Mouse (Mus musculus): Measurements from ENCODE around the gene Ccr3.
"Not testable (repeated sequence)": the region's sequence is repeated elsewhere in the genome, so short reads cannot be mapped to it uniquely, and the experiment has no call there.

Ccr3 gene

DNA sequence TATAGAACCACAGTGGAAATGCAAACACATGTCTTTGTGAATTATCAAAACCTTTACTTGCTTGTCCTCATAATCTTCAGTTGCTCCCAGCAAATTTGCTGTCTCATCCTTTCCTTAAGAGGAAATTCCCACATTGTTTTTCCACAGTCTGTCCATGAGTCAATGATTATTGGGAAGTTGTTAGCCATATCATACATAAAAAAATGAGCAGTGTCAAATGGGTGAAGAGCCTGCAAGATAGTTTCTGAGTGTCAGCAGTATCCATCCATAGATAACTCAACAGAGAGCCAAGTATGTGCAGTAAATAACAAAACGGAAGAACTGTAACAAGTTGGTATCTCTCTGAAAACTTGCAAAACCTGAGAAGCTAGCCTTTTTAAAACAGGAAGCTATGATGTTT lies at the start of gene Ccr3:
Gene Ccr3 (plus strand): TSS at position 301 of the 400 bp plus-strand sequence.
- no peak for DNase-seq (ENCODE audit: low read depth, low spot score)

DNA sequence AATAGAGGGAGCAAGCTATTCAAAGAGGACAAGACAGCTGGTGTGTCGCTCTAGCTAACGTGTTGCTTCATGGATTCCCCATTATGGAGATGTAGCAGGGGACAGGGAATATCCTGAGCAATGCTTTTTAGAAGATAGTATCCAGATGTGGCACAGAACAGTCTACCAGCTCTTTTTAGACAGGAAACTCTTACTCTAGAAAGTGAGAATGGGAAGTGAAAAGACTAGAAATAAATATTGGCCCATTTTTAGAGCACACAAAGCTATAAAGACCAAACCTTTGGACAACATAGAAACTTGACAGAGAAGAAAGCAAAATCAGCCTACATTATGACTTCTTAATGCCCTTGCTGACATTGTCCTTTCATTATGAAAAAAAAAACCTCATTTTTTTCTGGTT lies 46.1 kb upstream of the Ccr3 start:
- no peak for DNase-seq (ENCODE audit: low read depth, low spot score)

DNA sequence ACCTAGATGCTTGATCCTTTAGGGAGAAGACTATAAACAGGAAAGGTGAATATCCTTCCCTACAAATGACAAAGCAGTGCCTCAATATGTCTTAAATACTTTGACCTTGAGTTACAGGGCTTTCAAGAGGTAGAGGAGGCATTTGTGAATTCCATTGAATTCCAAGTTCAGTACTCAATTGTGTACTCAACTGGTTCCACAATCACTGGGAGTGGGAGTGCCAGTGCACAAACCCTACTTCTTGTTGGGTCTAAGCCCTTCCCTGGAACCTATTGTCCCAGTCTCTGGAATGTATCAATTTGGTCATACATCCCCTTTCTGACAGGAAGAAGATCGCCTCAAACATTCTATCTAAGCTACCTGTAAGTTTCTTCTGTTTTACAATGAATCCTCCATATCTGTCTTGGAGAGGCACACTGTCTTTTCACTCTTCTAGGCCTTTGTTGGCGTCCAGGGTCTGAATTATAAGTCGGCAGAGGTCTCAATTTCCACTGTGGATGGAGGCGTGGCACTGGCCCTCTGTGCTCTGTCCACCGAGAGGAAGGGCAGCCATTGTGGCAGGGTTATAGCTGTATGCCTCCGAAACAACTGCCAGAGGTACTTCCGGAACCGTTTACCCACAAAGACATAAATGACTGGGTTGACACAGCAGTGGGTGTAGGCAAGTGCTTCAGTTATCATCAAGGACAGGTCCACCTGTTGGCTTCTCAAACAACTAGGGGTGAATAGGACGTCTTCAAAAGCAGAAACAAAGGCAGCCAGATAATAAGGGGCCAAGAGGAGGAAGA lies 44.7 kb upstream of the Ccr3 start:
- no peak for DNase-seq (ENCODE audit: low read depth, low spot score)

DNA sequence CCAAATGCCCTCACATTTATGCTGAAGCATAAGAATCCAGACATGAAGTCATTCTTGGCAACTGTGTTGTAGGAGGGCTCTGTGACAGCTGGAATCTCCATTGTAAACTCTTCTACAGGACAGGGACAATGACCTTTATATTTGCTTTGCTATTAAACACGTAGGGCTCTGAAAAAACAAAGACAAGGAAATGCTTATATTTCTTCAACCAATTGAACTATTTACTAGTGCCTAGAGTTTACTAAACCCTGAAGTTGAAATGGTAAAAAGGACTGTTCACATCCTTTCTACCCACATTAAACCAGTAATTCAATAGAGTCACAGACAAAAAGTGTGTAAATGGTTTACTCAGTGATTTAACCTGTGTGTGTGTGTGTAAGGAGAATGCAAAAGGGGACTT lies 43.5 kb upstream of the Ccr3 start, which contains the start of gene Ccr1l1:
Gene Ccr1l1 (minus strand): TSS at position 101 of the 400 bp plus-strand sequence.
- no peak for DNase-seq (ENCODE audit: low read depth, low spot score)

DNA sequence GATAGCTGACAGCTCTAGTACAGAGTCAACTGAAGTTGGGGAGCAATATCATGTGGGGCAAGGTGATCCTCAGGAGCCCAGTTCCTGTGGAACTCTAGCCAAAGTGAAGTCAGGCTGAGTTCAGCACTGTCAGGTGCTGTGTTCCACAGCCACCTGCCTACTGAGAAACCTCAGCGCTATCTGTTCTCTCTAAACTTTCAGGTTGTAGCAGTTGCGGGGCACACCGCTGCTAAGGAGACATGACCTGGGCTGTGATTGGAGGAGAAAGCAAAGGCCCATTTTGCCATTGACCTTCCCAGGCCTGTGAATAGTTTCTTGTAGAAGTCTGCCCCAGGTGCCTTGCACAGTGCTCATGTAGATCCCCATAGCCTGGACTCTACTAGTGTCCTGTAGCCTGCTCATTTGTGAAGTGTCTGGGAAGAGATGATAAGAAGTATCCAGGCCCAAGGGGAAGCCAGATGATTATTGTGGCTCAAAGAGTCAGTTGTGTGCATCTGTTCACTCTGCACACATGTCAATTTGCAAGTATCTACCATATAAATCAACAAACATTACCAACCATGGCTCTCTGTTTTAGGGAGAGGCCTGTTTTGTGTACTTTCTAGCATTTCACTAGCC lies 40.8 kb upstream of the Ccr3 start:
- DNase-seq (ENCODE audit: low read depth, low spot score), result not testable (repeated sequence)

DNA sequence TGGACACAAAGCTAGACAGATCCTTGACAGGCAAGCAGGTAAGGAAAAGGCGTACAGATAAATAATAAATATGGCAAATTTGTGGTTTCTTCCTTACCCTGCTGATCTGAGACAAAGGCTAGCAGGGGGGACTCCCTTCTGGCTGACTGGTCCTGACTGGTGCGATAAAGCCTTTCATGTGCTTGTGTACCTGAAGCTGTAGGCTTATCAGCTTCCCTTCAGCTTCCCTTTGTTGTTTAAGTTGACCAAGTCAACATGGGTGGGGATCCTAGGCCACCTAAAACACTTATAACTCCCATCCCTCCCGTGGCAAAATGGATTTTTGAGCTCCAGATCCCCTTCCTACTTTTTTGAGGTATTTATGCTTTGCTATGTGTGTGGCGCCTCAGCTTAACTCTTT lies 39.9 kb upstream of the Ccr3 start:
- no peak for DNase-seq (ENCODE audit: low read depth, low spot score)

DNA sequence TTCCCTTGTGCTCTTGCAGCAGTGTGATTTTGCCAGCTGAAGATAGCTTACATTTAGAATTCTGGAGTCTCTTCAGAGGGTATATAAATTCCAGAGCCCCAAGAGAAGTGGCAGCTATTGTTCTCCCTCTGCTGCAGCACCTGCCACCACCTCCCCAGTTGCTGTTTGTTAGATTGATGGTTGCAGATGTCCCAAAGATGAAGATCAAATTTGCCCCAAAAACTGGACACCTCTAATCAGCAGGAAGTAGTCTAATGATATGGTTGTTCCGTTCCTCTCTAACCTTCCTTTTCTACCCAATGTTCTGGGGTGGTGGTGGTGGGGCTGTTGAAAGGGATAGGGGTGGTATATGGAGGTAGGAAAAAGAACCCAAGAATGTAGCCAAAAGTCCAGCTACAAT lies 39.1 kb upstream of the Ccr3 start:
- no peak for DNase-seq (ENCODE audit: low read depth, low spot score)

DNA sequence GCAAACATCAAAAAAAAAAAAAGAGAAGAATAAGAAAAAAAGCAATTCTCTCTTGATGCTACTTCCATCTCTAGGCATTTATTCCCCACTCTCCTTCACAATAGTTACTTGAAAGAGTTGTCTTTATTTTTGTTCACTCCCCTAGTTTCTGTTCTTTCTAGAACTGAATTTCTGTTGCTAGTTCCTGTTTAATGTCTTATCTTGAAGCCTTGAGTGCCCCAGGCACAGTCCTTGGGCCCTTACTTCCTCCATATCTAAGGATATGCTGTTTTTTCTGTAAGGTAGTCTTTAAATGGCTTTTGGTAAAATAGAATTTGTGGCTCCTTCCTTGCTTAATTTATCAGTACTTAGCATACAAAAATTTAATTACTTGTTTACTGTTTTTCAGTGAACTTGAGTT lies 36.8 kb upstream of the Ccr3 start:
- DNase-seq (ENCODE audit: low read depth, low spot score), result no peak

DNA sequence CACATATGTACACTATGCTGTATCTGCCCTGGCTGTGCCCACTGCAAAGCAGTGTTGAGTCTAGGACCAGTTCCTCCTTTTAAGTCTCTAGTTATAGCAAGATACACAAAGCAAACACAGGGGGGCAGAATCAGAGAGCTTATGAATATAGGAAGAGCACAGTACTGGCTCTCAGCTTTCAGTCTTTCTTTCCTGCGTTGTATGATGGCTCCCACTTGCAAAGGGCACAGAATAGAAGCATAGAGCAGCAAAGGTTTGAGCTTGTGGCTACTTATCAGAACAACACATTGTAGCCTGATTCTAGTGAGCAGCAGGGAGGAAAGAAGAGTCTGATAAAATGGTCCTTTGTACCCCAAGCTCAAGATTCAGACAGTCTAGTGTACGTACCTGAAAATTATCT lies 35.6 kb upstream of the Ccr3 start:
- DNase-seq (ENCODE audit: low read depth, low spot score), result no peak

DNA sequence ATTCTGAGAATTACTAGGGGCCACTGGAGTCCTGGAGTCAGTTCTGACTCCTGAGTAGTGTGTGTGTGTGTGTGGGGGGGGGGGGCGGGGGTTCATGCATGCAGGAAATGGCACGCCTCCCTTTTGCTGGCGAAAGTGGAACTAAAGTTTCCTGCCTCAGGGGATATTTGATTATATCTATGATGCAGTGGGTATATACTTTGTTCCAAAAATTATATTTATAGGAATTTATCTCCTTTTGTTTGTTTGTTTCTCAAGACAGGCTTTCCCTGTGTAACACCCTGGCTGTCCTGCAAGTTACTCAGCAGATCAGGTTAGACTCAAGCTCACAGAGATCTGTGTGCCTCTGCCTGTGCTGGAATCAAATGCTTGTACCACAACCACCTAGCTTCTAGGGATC lies 32.1 kb upstream of the Ccr3 start:
- DNase-seq (ENCODE audit: low read depth, low spot score), result no peak

DNA sequence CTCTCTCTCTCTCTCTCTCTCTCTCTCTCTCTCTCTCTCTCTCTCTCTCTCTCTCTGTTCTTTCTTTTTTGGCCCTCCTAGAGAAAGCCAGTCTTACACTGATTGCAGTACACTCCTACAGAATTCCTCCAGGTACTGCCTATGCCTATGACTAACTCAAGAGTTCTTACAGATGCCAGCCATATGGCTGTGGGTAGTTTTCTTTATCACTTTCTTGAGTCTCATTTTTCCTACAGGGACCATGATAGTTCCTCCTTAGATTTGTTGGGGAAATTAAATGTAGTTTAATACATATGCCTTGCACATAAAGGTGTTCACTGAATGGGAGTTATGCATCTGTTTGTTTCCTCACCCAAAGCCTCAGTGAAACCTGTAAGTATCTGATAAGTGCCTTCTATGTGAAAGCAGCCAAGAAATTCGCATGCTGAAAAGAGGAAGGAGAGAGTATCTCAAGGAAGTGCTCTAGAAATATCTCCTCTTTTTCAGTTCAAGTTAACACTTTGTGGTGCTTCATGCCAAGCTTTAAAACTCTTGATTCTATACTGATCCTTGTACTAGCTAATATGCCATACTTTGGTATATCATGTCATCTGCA lies 30.4 kb upstream of the Ccr3 start:
- DNase-seq (ENCODE audit: low read depth, low spot score), result no peak

DNA sequence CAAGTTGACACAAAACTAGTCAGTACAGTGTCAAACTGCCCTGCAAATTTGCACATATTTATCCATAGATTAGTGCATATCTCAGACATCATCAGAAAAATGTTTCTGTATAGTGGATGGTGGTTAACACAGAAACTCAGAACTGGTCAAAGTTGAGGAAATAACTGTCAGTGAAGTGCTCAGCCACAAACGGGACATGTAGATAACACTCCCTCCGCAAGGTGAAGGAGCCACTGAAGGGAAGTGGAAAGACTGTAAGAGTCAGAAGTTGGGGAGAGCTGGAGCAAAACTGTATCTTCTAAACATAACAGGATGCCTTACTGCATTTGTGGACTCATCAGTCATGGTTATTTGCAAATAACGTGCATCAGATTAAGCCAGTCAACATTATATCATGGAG lies 24.1 kb upstream of the Ccr3 start:
- no peak for DNase-seq (ENCODE audit: low read depth, low spot score)

DNA sequence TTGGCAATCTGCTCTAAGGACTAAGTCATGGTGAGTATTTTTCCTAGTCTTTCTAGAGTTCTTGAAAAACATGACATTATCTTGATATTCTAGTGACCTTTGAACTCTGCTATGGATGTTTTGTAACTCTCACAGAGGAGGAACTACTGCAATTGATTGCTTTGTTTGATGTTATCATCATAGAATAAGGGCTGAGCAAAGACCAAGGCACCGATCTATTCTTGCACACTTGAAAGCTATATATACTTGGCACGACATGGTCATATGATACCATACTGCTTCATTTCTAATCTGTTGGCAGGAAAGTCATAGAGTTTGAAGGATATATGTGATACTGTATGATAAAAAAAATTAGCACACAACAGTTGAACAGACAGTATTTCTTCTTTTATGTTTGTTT lies 22.0 kb upstream of the Ccr3 start:
- no peak for DNase-seq (ENCODE audit: low read depth, low spot score)

DNA sequence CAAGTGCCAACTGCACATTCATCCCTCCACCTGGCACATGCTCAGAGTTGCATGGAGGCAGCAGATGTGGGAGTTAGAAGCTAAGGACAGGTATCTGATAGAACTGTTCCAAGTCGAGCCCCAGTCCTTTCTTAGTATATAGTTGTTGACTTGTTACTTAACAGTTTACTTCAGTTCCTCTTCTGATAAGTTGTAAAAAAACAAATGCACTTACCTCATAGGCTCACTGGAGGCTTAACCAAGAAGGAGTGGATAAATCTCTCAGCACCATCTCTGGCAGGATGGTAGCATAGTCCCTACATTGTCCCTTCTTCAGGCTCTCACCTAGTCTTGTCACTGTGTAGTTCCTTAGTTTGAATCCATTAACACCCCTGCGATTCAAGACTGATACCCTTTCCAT lies 9.1 kb upstream of the Ccr3 start:
- DNase-seq (ENCODE audit: low read depth, low spot score), result no peak

DNA sequence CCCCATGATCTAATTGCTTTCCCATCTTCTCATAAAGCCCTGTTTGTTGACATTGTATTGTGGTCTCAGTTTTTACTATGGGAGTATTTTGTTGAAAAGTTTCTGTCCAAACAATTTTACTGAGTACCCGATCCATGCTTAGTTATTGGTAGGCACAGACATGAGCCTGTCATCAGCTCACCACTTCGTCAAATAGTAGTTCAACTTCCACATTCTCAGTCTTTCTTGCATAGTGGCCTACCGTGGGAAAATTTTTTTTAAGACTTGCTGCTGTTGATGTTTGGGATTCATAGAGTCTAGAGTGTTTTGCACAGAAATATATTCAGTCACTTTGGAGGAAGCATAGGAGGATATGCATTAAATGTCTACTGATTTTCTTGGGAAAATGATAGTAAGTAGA lies 8.5 kb upstream of the Ccr3 start:
- DNase-seq (ENCODE audit: low read depth, low spot score), result no peak

DNA sequence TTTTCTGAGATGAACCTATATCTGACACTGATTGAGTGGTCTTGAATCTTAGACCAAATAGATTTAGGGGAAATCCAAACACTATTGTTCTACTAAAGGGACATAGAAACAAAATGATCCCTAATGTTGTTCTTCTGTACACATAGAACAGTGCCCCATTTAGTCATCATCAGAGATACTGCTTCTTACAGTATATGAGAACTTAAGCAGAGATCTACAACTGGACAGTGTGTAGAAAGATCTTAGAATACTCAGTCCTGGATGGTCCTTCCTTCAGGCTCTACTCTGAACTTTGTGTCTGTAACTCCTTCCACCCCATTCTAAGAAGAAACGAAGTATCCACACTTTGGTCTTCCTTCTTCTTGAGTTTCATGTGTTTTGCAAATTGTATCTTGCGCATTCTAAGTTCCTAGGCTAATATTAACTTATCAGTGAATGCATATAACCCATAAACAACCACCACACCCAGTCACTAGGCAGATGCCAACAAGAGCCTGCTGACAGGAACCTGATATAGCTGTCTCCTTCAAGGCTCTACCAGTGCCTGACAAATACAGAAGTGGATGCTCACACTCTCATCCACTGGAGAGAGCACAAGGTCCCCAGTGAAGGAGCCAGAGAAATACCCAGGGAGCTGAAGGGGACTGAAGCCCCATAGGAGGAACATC lies 6.7 kb upstream of the Ccr3 start:
- no peak for DNase-seq (ENCODE audit: low read depth, low spot score)

DNA sequence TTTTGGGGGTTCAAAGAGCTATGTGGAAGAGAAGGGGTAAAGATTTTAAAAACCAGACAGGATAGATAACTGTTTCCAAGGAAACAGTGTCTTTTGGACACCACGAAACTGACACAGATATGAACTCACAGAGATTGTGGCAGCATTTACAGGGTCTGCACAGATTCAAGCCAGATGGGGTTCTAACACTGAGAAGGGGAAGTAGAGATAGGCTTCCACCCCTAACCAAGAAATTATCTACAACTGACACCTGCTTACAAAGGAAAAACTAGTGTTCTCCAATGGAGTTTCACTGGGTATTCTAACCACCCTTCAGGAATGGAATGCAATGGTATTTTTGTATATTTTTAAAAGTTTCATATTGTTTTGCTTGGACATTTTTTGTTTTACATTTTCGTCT lies 5.7 kb upstream of the Ccr3 start:
- DNase-seq (ENCODE audit: low read depth, low spot score), result no peak

DNA sequence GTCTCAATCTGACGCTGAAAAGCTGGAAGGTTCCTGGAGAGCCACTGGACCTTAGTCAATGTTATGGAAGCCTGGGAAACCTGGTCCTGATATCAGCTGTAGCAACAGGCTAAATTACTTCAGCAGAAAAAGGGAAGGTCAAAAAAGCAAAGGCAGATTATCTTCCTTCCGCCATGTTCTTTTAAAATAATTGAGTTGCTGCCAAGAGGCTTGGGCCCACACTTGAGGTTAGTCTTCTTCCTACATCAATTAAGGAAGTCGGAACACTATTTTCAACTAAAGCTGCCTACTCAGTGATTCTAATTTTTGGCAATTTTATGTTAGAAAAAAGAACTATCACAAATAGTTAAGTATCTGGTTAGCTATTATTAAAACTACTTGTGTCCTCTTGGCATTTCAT lies 1.9 kb upstream of the Ccr3 start:
- DNase-seq (ENCODE audit: low read depth, low spot score), result no peak

DNA sequence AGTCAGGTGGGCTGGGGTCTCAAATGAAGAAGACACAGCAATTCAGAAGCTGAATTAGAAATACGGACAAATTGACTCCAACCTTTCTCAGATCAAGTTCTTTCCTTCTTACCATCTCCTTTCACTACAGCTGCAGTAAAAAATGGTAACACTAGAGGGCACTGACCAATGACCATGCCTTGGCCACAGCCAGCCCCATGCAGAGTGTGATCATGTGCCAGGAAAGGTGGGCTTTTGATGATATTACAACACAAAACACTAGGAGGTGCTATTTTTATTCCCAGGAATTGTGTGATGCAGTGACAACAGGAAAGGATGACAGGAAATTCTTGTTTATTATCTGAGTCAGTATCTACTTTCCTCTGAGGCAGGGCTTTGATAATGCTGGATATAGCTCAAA lies 11.6 kb downstream of the Ccr3 start:
- no peak for DNase-seq (ENCODE audit: low read depth, low spot score)

DNA sequence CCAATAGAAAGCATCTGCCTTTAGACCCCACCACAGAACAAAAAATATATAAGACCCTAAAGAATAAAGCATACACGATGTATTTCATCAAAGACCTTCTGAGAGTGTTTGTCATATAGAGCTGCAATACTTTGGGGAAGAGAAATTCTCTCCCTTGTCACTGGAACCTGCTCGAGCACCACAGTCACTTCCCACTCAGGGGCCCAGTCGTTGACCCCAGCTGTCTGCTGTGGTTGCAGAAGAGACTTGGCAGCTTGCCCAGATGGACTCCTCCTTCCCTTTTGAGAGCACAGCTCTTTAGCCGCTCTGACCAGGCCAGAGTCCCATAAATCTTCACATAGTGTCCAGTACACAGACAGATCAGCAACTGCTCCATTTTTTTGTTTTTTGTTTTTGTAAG lies 15.9 kb downstream of the Ccr3 start:
- DNase-seq (ENCODE audit: low read depth, low spot score), result peak; percentile 29

DNA sequence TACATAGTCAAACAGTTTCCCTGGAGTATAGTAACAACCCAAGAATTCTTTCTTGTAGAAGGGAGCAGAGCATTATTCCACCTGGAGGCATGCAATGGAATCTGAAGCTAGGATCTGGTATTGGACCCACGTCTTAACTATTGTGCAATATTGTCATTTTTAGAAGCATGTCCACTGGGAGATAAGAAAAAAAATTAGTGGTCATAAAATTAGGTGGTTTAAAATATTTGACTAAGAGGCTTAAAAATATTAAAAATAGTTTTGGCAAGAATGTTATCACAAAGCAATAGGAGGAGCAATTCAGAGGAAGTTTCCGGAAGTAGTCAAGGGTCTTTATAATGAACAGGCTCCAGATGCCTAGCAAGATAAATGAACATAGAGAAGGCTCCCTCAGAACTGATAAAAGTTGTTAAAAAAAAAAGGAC lies 16.4 kb downstream of the Ccr3 start:
- no peak for DNase-seq (ENCODE audit: low read depth, low spot score)

DNA sequence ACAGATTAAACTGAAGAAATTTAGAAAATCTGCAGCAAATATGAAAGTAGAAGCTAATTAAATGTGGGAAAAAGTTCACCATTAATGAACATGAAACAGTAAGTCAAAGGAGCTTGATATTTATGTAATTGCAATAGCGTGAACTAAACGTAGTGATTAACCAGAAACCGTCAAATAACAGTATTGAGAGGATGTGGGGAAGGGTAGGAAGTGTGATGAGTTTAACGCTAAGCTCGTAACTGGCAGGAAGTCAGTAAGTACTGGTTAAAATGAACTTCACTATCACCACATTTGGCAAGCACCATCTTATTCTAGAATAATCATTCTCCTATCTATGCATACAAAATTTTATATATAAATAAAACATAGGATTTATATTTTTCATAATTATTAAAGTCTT lies 17.2 kb downstream of the Ccr3 start:
- DNase-seq (ENCODE audit: low read depth, low spot score), result no peak

DNA sequence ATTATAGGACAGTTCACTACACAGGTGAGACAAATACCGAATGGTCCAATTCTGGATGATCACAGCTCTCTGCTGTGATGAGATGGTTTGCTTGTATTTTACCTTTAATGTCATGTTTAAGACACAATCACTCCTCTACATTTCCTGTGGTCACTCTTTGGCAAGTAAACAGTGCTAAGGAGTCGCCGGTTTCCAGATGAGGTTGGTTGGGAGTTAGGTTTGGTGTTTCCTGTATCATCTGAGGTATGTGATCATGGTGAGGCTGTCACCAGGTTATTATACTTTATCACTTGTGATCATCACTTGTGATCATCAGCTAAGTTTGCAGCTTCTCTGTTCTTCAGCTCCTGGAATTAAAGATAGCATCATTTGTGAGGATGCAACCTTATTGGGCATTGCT lies 19.2 kb downstream of the Ccr3 start:
- DNase-seq (ENCODE audit: low read depth, low spot score), result no peak

Data from embryo, embryonic 11.5 days (tissue).